Mouse (Mus musculus) spleen, postnatal 10 days (tissue): ENCODE results near the gene Stau1.
"Not testable (repeated sequence)": the region's sequence is repeated elsewhere in the genome, so short reads cannot be mapped to it uniquely, and the experiment has no call there.

Experiments
- DNase-seq, 2 experiments: peaks; one replicate each; pipeline ENCODE4 v3.0.0; 2021 to 2022; ENCODE audit warnings: low spot score in 2 of 2

The Stau1 gene

GRCm38 (mm10) chr2:166995796-166996532, at the start of gene Stau1:
Gene Stau1, minus strand, starts transcription at chr2:166996299.
- DNase-seq: peak; percentile 84 to 96

- peak; percentile 55 to 76 for DNase-seq
These were observed 47.5 kb upstream of the Stau1 start for GRCm38 (mm10) chr2:167043400-167044121.

DNA sequence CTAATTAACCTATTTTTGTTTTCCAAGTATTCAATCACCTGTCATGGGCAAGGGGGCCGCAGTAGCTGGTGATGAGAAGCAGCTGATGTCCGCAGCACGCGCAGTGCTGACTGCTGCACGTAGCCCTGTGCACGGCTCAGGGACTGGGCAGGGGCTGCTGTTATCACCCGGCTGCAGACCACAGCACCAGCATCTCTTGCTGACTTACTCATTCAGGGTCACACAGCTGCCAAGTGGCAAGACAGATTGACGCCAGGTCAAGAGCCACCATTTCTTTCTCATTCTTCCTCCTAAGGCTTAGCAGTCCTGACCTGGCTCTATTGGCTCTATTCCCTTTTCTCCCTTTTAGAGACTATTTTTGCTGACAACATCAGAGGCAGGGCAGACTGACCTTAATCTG, 43.3 kb upstream of the Stau1 start:
- DNase-seq: no peak

GRCm38 (mm10) chr2:167038716-167039115, 42.6 kb upstream of the Stau1 start:
- DNase-seq: no peak

DNA sequence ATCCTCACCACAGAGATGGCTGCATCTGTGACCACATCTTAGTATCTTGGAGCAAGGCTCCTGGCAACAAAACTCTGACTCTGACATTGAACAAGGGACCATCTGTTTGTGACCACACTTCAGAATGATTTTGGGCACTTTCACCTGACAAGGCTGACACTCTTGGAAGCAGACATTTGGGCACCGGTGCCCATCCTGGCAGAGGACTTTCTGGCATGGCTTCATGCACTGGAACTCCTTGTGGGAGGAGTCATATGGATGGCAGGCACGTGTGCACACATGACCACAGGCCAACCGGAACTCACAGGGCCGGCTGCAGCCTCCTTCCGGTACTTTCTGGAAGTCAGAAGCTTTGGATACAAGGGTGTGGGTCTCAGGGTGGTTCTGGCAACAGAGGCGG, 42.2 kb upstream of the Stau1 start:
- no peak for DNase-seq

DNA sequence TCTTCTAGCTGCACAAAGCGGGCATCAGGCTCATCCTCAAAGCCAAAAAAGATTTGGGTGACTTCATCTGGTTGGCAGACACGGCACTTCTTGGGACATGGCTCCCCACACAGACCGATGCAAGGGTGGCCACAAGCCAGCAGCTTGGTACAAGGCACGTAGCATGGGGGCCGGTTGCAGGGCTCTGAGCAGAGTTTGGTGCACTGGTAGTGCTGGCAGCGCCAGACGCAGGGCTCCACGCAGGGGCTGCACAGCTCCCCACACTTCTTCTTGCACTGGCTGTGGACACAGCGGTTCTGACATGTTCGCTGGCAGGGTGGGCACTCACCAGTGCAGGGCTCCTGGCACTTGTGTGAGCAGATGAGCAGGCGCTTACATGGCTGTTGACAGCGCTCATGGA, 41.6 kb upstream of the Stau1 start:
- DNase-seq: no peak

GRCm38 (mm10) chr2:167030507-167030906, 34.4 kb upstream of the Stau1 start:
- no peak for DNase-seq

GRCm38 (mm10) chr2:167028553-167028952, 32.5 kb upstream of the Stau1 start:
- no peak for DNase-seq

- no peak for DNase-seq
These were observed 23.3 kb upstream of the Stau1 start for GRCm38 (mm10) chr2:167019396-167019795.

- no peak for DNase-seq
These were observed 19.3 kb upstream of the Stau1 start for GRCm38 (mm10) chr2:167015382-167015718.

- peak; percentile 87 to 95 for DNase-seq
These were observed 18.7 kb upstream of the Stau1 start, which contains the start of gene Ddx27 for GRCm38 (mm10) chr2:167014702-167015381. Gene Ddx27, plus strand, starts transcription at chr2:167015193.

DNA sequence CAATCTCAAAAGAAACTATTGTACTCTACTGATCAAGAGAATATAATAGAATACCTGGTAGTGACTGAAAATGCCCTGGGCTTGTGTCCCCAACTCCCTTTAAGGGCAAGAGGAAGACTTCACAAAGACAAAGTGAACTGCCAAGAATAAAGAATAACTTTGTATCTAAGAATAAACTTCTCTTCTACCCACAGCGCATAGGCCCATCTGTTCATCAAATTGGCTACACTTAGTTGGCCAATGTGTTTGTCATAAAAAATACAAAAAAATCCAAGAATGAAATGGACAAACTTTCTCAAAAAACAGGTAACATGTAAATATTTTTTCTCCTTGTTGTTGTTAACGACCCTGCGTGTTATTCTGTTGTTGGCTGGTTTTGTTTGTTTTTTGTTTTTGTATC, 14.4 kb upstream of the Stau1 start:
- DNase-seq: no peak

- no peak for DNase-seq
These were observed 13.4 kb upstream of the Stau1 start for GRCm38 (mm10) chr2:167009483-167009882.

GRCm38 (mm10) chr2:167007565-167007964, 11.5 kb upstream of the Stau1 start:
- not testable (repeated sequence) for DNase-seq

- no peak for DNase-seq
These were observed 10.9 kb upstream of the Stau1 start for GRCm38 (mm10) chr2:167007001-167007491.

- DNase-seq: no peak
These were observed 10.3 kb upstream of the Stau1 start for GRCm38 (mm10) chr2:167006355-167006754.

GRCm38 (mm10) chr2:167004099-167004854, 8.2 kb upstream of the Stau1 start:
- DNase-seq: peak; percentile 53 to 70

GRCm38 (mm10) chr2:167001486-167001885, 5.4 kb upstream of the Stau1 start:
- DNase-seq: no peak

DNA sequence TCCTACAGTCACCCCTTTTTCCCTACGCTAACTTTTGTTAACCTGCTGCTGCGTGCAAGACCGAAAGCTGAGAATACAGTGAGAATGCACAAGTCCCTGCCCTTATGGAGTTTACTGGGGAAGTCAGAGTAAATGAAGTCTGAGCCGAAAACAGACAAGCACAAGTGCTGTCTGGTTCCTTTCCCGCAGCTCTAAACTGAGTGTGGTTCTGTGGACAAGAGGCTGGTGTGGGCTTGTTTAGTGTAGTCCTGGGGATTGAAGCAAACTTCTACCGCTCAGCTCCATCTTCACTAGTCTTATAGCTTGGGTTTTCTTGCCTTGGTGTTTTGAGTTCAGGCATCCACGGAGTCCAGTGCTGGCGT, 415 bp upstream of the Stau1 start:
- DNase-seq: no peak

DNA sequence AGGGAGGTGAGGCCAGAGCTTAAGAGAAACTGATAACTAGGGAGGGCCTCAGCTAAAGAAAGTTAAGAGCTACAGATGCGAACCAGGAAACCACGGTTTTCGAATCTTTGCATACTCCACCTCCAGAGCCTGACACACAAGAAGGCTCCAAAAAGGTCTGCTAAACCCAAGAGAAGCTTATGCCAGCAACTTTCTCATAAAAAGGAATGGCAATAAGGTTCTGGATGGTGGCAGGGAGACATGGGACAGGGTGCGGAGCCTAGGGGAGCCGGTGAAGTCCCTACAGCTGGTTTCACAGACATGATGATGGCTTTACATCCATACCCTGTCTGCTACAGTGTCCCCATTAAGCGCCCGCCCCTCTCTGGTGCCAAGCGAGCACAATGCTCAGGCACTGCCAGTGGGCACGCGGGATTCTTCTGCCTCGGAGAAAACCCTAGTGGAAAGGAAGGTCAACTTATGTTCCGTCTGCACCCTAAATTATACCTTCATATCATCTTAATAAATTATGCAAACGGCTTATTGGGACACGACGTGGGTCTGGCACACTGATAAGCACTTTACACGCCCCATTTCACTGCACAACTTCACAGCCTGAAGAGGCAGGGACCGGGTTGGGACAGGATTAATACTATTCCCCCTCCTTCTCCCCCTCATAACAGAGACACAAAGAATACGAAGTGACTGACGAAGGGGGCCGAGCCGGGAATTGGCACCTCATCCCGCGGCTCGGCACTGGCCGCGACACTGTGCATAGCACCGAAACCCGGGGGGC, 891 bp downstream of the Stau1 start:
- peak; percentile 59 to 69 for DNase-seq

- DNase-seq: no peak
These were observed 4.2 kb downstream of the Stau1 start for GRCm38 (mm10) chr2:166991945-166992344.
